12 mouse cellular contexts compared by ENCODE assay signal in the genomic region with DNA sequence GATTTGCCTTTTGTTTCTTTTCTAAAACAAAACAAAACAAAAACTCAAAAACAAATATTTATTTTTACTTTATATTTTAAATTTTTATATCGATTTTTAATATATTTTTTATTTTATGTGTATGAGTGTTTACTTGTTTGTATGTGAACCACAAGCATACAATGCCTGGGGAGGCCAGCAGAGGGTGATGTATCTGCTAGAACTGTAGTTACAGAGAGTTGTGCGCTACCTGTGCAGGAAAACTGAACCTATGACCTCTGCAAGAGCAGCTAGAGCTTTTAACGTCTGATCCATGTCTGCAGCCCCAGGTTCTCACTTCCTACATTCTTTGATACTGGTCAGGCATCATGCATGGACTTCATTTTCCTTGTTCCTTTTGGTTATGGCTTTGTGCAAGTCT.
"Had no signal": no experiment of that assay in that cellular context is flagged by ENCODE, and none has a peak within 500 bp of the region (broad histone marks: within the 10 kb centered on the region; RNA-seq: fewer than 3 reads in every experiment).

No protein-coding gene starts in this region.

- DNase-seq: kidney, adult 2 months; kidney, postnatal 36 days; liver; lung, adult 18-20 months; lung, postnatal 10 days; lung, postnatal 36 days; retina, postnatal 1 day; thymus, adult 18-20 months had no signal

- ATAC-seq: intestine, postnatal 0 days; liver, embryonic 12.5 days; midbrain, embryonic 13.5 days; midbrain, embryonic 16.5 days had no signal
